Mouse (Mus musculus) layer of hippocampus, adult 11-12 months (tissue): ENCODE results near the gene Usp54.
"Not testable (repeated sequence)": the region's sequence is repeated elsewhere in the genome, so short reads cannot be mapped to it uniquely, and the experiment has no call there.

Source experiments
- DNase-seq: peaks from one replicate; pipeline ENCODE4 v3.0.0; 2022; ENCODE audit warnings: low spot score

Gene Usp54

GRCm38 (mm10) chr14:20609519-20609918 is 31.3 kb downstream of the Usp54 start:
- DNase-seq, result no peak

- DNase-seq, result no peak
Measured at GRCm38 (mm10) chr14:20607396-20608126, 33.3 kb downstream of the Usp54 start.

GRCm38 (mm10) chr14:20601287-20601686 is 39.6 kb downstream of the Usp54 start:
- DNase-seq, result no peak

GRCm38 (mm10) chr14:20600203-20600602 is 40.7 kb downstream of the Usp54 start:
- no peak for DNase-seq

GRCm38 (mm10) chr14:20599542-20599941 is 41.3 kb downstream of the Usp54 start:
- DNase-seq, result no peak

- DNase-seq, result peak; percentile 74
Measured at GRCm38 (mm10) chr14:20595781-20596180, 45.1 kb downstream of the Usp54 start.

- DNase-seq, result no peak
Measured at GRCm38 (mm10) chr14:20587458-20587857, 53.4 kb downstream of the Usp54 start.

GRCm38 (mm10) chr14:20578822-20579407 is 61.9 kb downstream of the Usp54 start:
- no peak for DNase-seq

GRCm38 (mm10) chr14:20576179-20576578 is 64.7 kb downstream of the Usp54 start:
- peak; percentile 84 for DNase-seq

- DNase-seq, result not testable (repeated sequence)
Measured at GRCm38 (mm10) chr14:20573196-20573595, 67.7 kb downstream of the Usp54 start.

GRCm38 (mm10) chr14:20565256-20566021 is 75.4 kb downstream of the Usp54 start:
- DNase-seq, result no peak

GRCm38 (mm10) chr14:20564692-20565091 is 76.2 kb downstream of the Usp54 start:
- no peak for DNase-seq

GRCm38 (mm10) chr14:20561897-20562296 is 79.0 kb downstream of the Usp54 start:
- no peak for DNase-seq

GRCm38 (mm10) chr14:20550136-20550535 is 90.7 kb downstream of the Usp54 start:
- no peak for DNase-seq

GRCm38 (mm10) chr14:20546415-20546814 is 94.4 kb downstream of the Usp54 start, which contains the start of gene Ppp3cb:
TSS of gene Ppp3cb (minus strand) at chr14:20546573.
- DNase-seq, result peak; percentile 76

- peak; percentile 82 for DNase-seq
Measured at GRCm38 (mm10) chr14:20545529-20546331, 95.1 kb downstream of the Usp54 start.

GRCm38 (mm10) chr14:20544467-20545411 is 96.1 kb downstream of the Usp54 start:
- no peak for DNase-seq

- no peak for DNase-seq
Measured at GRCm38 (mm10) chr14:20529643-20530042, 111.2 kb downstream of the Usp54 start.

GRCm38 (mm10) chr14:20520179-20520578 is 120.7 kb downstream of the Usp54 start:
- DNase-seq, result no peak

- no peak for DNase-seq
Measured at GRCm38 (mm10) chr14:20508424-20508823, 132.4 kb downstream of the Usp54 start.

- DNase-seq, result no peak
Measured at GRCm38 (mm10) chr14:20502966-20503365, 137.9 kb downstream of the Usp54 start.
